Mouse (Mus musculus) liver, adult 2 months (tissue): ENCODE results near the gene Nrm. TPM values are rescaled to one million over a fixed set of nuclear protein-coding genes. Genes with fewer than 3 reads are reported as not detected.

ENCODE experiments used
- DNase-seq: peaks from one replicate; pipeline ENCODE4 v3.0.0-alpha.2; 2011; ENCODE audit warnings: low read depth, low spot score; ENCODE audit errors: extremely low read depth
- H3K27ac ChIP-seq: fragments of 200-500 bp; replicated peaks from 2 replicates; pipeline ENCODE4 v1.5.1; 2012; ENCODE audit warnings: low read depth, mild to moderate bottlenecking, control low read depth, inconsistent platforms, low read length; ENCODE audit not compliant: insufficient read depth
- H3K27me3 ChIP-seq: fragments of 200-500 bp; 2 replicates; pipeline ENCODE4 v1.6.1; 2012; ENCODE audit warnings: mild to moderate bottlenecking, moderate library complexity, low read length, inconsistent platforms; ENCODE audit not compliant: control insufficient read depth, insufficient read depth
- H3K36me3 ChIP-seq: fragments of 200-500 bp; 2 replicates; pipeline ENCODE4 v1.6.1; 2012; ENCODE audit warnings: low read length, inconsistent platforms; ENCODE audit not compliant: control insufficient read depth, insufficient read depth
- H3K4me1 ChIP-seq: fragments of 200-500 bp; 2 replicates; pipeline ENCODE4 v1.6.1; 2011; ENCODE audit warnings: low read length; ENCODE audit not compliant: control insufficient read depth, insufficient read depth
- H3K4me3 ChIP-seq: fragments of 200-500 bp; 2 replicates; pipeline ENCODE4 v1.5.1; 2011; ENCODE audit warnings: low read depth, mild to moderate bottlenecking, control low read depth, low read length, moderate library complexity; ENCODE audit not compliant: insufficient read depth
- H3K79me2 ChIP-seq: fragments of 200-500 bp; 2 replicates; pipeline ENCODE4 v1.6.1; 2012; ENCODE audit warnings: inconsistent platforms, mild to moderate bottlenecking, low read length, moderate library complexity; ENCODE audit not compliant: control insufficient read depth, insufficient read depth
- H3K9ac ChIP-seq: fragments of 200-500 bp; 2 replicates; pipeline ENCODE4 v1.6.1; 2012; ENCODE audit warnings: low read depth, mild to moderate bottlenecking, control low read depth, inconsistent platforms, low read length
- CTCF ChIP-seq: fragments of 200-500 bp; IDR thresholded peaks from 2 replicates; pipeline ENCODE4 v1.5.1; 2011; ENCODE audit warnings: low read depth, low read length, control low read depth
- POLR2A ChIP-seq: fragments of 200-500 bp; IDR thresholded peaks from 2 replicates; pipeline ENCODE4 v1.6.1; 2011; ENCODE audit warnings: low read length, control low read depth; ENCODE audit not compliant: insufficient read depth; ENCODE audit errors: extremely low read depth
- WGBS: fragments of 180-500 bp; shearing (Covaris S2); methylation state at CpG from one replicate; pipeline ENCODE4 v1.1.7; 2018; 5-methylcytosine and 5-hydroxymethylcytosine counted together
- polyA plus RNA-seq: library from polyadenylated mRNA; depleted of rRNA; stranded (reverse); fragments of >200 nt; gene quantifications from 2 replicates; pipeline ENCODE4 v1.2.3, GENCODE M21; 2012
- total RNA-seq: library from RNA; depleted of rRNA; stranded (reverse); fragments of >200 nt; gene quantifications from 2 replicates; pipeline ENCODE4 v1.2.3, GENCODE M21; 2014

Gene Nrm
- total and polyA plus RNA-seq, 2 experiments, result 0.18 to 2.4 TPM

GRCm38 (mm10) chr17:35822564-35822963, 38.6 kb upstream of the Nrm start:
- no peaks in the 10 kb centered on the region for H3K36me3 ChIP-seq
- H3K27ac ChIP-seq, result peak overlapping the region; percentile 78
- H3K9ac ChIP-seq, result peak overlapping the region; percentile 73
- H3K4me3 ChIP-seq, result peak overlapping the region; percentile 79
- TF ChIP-seq CTCF, result no peak
- no peak for DNase-seq
- H3K79me2 ChIP-seq, result no peaks in the 10 kb centered on the region
- WGBS, result 7% methylated on average over 11 of the region's 11 CpGs
- 0 out of 2 replicates have a peak, but pooled peaks cover 6% of the 10 kb centered on the region for H3K4me1 ChIP-seq
- no peaks in the 10 kb centered on the region for H3K27me3 ChIP-seq

DNA sequence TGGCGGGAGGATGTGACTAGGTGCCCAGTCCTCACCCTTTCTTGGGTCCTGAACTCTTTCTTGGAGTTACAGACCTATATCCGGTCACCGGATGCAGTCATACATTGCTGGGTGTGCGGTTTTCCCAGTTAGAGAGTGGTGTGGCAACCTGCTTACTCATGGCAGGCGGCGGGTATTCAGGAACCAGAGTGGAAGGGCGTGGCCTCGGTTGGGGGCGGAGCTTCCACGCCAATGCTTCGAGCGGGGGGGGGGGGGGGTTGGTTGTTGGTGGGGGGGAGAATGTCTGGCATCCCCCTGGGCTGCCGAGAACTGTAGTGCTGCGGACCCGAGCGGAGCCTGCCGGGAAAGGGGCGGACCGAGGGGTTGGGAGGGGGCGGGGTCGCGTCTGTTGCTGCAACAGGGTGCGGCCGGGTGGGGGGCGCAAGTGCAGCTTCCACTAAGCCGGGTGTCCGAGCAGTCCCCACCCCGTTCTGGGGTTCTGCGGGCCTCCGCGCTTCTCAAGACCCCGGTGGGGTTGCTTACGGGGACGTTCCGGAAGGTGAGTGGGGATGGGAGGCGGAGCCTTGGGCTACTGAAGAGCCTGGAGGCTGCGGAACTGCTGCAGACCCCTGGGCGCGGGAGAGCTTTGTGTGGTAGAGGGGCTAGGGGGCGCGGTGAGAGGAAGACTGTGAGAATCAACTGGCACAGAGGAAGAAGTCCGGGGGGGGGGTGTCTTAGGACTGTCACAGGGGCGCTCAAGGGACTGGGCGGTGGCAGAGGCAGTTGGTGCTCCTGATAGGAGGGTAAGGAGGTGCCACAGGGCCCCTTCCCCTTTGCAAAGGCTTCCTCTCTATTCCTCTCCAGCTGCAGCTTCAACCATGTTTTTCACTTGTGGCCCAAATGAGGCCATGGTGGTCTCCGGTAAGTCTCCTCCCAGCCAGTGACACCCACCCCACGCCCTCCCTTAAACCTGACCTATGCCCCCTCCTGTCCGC, 37.9 kb upstream of the Nrm start, which contains the start of gene Flot1:
TSS of gene Flot1 (plus strand) at position 267 of the 974 bp plus-strand sequence.
- Histone ChIP-seq H3K4me3 (peak within 1 kb of the TSS; percentile 79), H3K36me3 (no peaks in the 10 kb centered on the region), H3K27ac (peak within 1 kb of the TSS; percentile 78), H3K4me1 (0 out of 2 replicates have a peak, but pooled peaks cover 6% of the 10 kb centered on the region), H3K9ac (peak within 1 kb of the TSS; percentile 83), H3K27me3 (no peaks in the 10 kb centered on the region), H3K79me2 (no peaks in the 10 kb centered on the region)
- peak; percentile 71 for DNase-seq
- TF ChIP-seq POLR2A, result no peak
- 2% methylated on average over 46 of the region's 47 CpGs for WGBS

- H3K4me1 ChIP-seq, result 0 out of 2 replicates have a peak, but pooled peaks cover 6% of the 10 kb centered on the region
- H3K36me3 ChIP-seq, result no peaks in the 10 kb centered on the region
- H3K4me3 ChIP-seq, result no peak overlapping the region
- no peaks in the 10 kb centered on the region for H3K79me2 ChIP-seq
- TF ChIP-seq POLR2A (no peak), CTCF (peak; percentile 61)
- no peak overlapping the region for H3K9ac ChIP-seq
- H3K27me3 ChIP-seq, result no peaks in the 10 kb centered on the region
- no peak overlapping the region for H3K27ac ChIP-seq
- WGBS, result 81% methylated on average over 7 of the region's 7 CpGs
- no peak for DNase-seq
These were observed 36.7 kb upstream of the Nrm start for GRCm38 (mm10) chr17:35824402-35824801.

- no peak overlapping the region for H3K4me3 ChIP-seq
- 0 out of 2 replicates have a peak, but pooled peaks cover 6% of the 10 kb centered on the region for H3K4me1 ChIP-seq
- H3K27ac ChIP-seq, result no peak overlapping the region
- DNase-seq, result no peak
- TF ChIP-seq CTCF, result no peak
- TF ChIP-seq POLR2A, result no peak
- 93% methylated on average over 13 of the region's 13 CpGs for WGBS
- no peaks in the 10 kb centered on the region for H3K27me3 ChIP-seq
- no peaks in the 10 kb centered on the region for H3K36me3 ChIP-seq
- H3K79me2 ChIP-seq, result no peaks in the 10 kb centered on the region
- no peak overlapping the region for H3K9ac ChIP-seq
These were observed 35.8 kb upstream of the Nrm start for GRCm38 (mm10) chr17:35825109-35825850.

GRCm38 (mm10) chr17:35829737-35830136, 31.4 kb upstream of the Nrm start:
- Histone ChIP-seq H3K9ac (no peak overlapping the region), H3K4me1 (no peaks in the 10 kb centered on the region), H3K4me3 (no peak overlapping the region), H3K27me3 (no peaks in the 10 kb centered on the region), H3K27ac (no peak overlapping the region), H3K36me3 (no peaks in the 10 kb centered on the region; the same call in 1 of the 2 replicates), H3K79me2 (no peaks in the 10 kb centered on the region)
- 12% methylated on average over 21 of the region's 21 CpGs for WGBS
- peak; percentile 94 for TF ChIP-seq CTCF
- no peak for TF ChIP-seq POLR2A
- peak; percentile 60 for DNase-seq
